Mouse (Mus musculus): Measurements from ENCODE around the gene Desi2. TPM values are rescaled to one million over a fixed set of nuclear protein-coding genes. Genes with fewer than 3 reads are reported as not detected.
"Not testable (repeated sequence)": the region's sequence is repeated elsewhere in the genome, so short reads cannot be mapped to it uniquely, and the experiment has no call there.

Gene Desi2
- total RNA-seq (2017) = 7.3 to 11.8 TPM (median 8.0 TPM) in 3 replicates

DNA sequence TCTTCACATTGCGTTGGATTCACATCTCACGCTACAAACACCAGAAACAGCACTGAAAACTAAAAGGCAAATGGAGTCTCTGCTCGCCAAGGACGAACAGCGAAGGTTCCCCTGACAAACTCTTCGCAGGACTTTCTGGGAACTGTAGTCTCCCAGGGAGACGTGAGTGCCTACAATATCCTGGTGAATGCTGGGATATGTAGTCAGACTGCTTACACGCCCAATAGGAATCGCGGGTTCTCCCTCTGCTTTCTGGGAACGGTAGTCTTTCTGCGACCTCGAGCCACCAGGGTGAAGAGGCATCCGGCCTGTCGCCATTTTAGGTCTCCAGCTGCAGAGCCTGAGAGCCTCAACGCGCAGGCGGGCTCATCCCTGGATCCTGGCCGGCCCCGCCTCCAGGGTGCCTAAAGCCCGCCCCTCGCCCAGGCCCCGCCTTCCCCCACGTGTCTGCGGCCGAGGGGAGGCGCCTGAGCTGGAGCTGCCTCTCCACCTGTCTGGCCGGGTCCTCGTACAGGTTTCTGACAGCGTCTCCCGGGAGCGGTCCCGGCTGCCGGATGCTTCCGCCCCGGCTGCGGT, at the start of gene Desi2:
Desi2 (plus strand) TSS at position 202 of the 576 bp plus-strand sequence.
- peak; percentile 98 for ATAC-seq (replicated peaks; ENCODE audit: insufficient number of reproducible peaks, low FRiP score, low TSS enrichment, poor library complexity, severe bottlenecking)

DNA sequence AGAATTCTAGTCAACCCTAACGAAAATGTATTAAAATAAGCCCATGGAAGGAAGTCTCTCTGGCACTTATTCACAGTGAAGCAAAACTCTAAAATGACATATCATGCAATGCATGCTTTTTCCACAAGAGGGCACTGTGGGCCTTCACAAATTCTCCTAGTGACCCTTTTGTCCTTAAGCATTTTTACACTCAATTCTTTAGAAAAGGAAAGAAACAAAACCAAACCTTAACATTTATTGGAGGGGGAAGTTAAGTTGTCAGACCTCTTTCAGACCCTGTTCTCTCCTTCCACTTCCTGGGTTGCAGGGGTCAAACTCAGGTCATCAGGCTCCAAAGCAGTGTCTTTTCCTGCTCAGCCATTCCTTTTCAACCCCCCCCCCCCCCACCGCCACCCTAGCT, 40.7 kb upstream of the Desi2 start:
- ATAC-seq (replicated peaks; ENCODE audit: insufficient number of reproducible peaks, low FRiP score, low TSS enrichment, poor library complexity, severe bottlenecking) = 0 out of 2 replicates have a peak, but pooled peaks have one; percentile 64

DNA sequence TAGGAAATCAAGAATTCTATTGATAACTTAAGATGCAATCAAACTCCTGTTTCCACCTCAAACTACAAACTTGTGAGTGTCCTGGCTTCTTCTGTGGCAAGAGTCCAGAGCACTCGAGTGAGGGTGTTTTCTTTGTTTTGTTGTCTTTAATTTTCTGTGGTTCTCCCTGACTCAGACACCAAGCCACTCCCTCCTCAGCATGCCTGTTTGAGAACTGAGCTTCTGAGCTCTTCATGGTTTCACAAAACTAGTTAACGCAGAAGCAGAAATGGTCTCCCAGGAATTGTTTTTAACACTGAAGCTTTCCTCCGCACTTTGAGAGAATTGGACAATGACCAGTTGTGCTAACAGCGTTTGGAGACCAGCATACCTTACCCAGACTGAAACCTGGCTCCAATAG, 40.3 kb upstream of the Desi2 start:
- not testable (repeated sequence) for ATAC-seq (replicated peaks; ENCODE audit: insufficient number of reproducible peaks, low FRiP score, low TSS enrichment, poor library complexity, severe bottlenecking)

DNA sequence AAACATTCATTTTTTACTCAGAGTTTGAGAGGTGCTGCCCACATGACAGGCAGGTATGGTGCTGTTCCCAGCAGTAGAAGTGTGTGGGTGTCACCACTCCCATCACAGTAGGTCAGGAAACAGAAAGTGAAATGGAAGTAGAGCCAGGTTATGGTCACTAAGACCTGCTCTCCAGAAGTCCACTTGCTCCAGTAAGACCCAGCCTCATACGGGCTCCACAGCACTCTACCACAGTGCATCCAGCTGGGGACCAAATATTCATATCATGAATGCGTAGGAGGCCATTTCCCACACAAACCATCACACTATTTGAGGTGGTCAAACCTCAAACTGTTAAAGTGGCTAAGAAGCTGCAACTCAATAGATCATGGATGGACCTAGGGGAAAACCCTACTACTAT, 5.0 kb upstream of the Desi2 start:
- no peak for ATAC-seq (replicated peaks; ENCODE audit: insufficient number of reproducible peaks, low FRiP score, low TSS enrichment, poor library complexity, severe bottlenecking)

DNA sequence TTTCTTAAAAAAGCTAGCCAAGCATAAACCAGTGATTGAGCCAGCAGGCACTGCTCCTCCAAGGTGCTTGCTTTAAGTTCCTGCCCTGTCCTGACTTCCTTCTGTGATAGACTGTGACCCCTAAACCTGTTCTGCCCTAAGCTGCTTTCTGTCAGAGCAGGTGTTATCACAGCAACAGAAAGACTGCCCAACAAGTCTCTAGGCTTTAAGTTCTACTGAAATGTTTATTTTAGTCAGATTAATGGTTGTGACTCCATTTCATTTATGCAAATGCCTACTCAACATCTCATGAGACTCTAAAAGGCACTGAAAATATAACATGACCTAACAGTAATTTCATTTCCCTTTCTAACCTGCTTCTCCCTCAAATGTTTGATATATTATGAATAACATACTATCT, 1.6 kb upstream of the Desi2 start:
- ATAC-seq (replicated peaks; ENCODE audit: insufficient number of reproducible peaks, low FRiP score, low TSS enrichment, poor library complexity, severe bottlenecking) = no peak

DNA sequence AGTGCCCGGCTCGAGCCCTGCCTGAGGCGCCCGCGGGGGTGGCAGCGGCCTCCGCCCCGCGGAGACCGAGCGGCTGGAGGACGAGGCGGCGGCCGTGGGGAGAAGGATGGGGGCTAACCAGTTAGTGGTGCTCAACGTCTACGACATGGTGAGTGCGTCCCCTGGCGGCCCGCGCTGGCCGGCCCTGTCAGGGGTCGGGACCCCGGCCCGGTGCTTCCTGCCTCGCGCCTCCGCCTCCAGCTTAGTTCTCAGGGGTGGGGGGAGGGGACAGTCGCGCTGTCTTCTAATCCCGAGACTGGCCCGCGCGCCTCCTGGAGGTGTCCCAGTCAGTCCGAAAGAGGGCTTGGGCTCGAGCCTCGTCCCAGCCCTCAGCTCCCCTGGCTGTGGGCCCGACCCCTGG, 593 bp downstream of the Desi2 start:
- 0 out of 2 replicates have a peak, but pooled peaks have one; percentile 4 for ATAC-seq (replicated peaks; ENCODE audit: insufficient number of reproducible peaks, low FRiP score, low TSS enrichment, poor library complexity, severe bottlenecking)

DNA sequence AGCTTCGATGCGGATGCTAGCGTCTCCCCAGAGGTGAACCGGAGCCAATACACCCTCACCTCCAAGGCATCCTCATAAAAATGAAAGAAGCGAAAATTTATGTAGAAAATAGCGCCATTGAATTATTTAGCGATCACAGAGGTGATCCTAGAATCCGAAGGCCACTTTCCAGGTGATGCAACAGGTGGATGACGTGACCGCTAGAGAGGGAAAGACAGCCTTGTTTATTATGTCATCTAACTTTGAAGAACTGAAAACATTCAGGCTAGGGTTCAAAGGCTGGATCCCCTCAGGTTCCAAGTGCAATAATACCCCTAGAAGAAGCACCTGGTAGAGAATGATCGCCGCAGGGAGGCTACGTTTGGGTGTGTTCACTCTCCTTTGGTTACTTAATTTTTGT, 1.2 kb downstream of the Desi2 start:
- ATAC-seq (replicated peaks; ENCODE audit: insufficient number of reproducible peaks, low FRiP score, low TSS enrichment, poor library complexity, severe bottlenecking) = no peak

DNA sequence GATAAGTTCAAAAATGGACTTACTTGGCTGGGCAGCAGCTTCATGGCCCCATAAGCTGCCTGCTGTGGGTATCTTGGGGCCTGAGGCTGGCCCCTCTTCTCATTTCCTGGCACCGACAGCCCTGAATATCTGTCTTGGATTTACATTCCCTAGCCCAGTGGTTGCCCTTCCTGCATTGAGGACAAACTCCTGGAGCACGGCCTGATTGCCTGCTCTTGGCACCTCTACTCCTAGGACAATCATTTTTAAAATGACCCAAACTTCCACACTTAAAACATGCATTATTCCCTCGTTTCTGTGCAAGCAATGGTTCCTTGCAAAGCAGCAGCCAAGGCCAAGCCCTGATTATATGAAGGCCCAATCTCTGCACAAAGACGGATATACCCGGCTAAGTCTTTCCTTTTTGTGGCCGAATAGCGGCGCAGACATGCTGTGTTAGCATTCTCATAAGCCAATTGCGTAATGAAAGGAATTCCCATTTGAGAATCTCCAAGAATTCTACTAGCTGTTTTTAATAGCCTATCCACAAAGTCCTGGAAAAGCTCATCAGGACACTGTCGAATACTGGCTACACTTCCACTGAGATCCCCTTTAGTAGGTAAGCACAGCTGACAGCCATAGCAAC, 18.6 kb downstream of the Desi2 start:
- ATAC-seq (replicated peaks; ENCODE audit: insufficient number of reproducible peaks, low FRiP score, low TSS enrichment, poor library complexity, severe bottlenecking) = no peak

DNA sequence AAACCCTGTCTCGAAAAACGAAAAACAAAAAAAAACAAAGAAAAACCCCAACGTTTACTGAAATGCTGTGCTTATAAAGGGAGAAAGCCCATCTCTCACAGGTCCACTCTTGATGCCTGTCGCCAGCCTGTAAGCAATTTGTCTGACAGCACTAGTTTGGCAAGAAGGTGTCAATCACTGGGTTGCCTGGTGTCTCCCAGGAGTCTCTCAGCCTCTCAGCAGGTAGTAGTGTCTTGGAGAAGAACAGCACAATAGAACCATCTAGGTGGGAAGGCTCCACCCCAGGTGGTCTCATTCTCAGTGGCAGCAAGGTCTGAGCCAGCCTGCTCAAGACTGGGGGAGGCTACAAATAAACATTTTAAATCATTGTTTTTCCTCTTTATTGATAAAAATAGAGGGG, 20.6 kb downstream of the Desi2 start:
- not testable (repeated sequence) for ATAC-seq (replicated peaks; ENCODE audit: insufficient number of reproducible peaks, low FRiP score, low TSS enrichment, poor library complexity, severe bottlenecking)

DNA sequence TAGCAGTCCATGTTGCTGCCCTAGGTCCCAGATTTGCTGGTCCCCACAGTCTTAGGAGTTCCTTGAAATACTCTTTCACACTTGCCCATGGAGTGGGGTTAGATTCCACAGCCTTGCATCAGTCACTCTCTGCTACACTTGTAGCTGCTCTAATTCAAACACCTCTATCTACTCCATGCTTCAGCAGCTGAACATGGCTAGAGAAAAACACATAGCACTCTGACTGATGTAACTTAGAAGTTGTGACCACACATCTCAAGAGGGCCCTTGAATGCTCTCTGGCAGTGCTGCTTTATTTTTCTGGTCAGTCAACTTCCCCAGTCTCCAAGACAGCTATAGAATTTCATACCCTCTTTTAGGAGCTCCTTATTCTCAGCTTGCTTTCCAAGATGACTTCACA, 22.7 kb downstream of the Desi2 start:
- no peak for ATAC-seq (replicated peaks; ENCODE audit: insufficient number of reproducible peaks, low FRiP score, low TSS enrichment, poor library complexity, severe bottlenecking)

DNA sequence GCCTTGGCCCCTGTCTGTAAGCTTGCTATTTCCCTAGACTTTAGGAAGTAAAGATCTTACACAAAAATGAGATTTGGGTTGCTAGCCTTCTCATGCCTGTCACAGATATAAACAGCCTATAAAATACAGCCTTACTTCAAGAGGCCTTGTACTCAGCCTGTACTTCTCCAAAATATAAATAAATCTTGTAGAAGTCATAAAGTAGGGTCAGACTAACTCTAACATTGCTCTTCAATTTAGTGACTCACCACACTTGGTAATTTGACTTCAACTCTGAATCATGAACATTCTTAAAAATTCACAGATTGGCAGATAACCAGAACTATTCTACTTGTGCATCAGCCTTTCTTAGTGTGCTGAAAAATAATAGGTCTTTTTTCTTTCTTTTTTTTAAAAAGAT, 29.9 kb downstream of the Desi2 start:
- ATAC-seq (replicated peaks; ENCODE audit: insufficient number of reproducible peaks, low FRiP score, low TSS enrichment, poor library complexity, severe bottlenecking) = no peak

DNA sequence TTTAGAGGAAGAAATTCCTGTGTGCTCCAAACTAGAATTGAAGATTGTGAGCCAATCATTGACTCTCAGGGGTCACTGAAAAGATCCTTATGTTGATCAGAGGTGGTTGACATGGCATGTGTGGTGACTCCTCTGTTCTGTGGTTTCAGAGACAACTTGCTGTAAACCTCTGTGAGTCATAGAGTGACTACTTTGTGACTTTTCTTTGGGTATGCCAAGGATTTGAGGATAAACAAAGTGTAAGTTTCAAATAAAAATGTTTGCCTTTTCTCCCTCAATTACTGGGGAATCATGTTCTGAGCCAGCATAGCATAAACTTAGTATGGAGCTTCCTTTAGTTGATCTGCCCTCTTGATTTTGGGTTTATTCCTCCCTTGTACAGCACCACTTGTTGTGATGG, 31.1 kb downstream of the Desi2 start:
- ATAC-seq (replicated peaks; ENCODE audit: insufficient number of reproducible peaks, low FRiP score, low TSS enrichment, poor library complexity, severe bottlenecking) = no peak

DNA sequence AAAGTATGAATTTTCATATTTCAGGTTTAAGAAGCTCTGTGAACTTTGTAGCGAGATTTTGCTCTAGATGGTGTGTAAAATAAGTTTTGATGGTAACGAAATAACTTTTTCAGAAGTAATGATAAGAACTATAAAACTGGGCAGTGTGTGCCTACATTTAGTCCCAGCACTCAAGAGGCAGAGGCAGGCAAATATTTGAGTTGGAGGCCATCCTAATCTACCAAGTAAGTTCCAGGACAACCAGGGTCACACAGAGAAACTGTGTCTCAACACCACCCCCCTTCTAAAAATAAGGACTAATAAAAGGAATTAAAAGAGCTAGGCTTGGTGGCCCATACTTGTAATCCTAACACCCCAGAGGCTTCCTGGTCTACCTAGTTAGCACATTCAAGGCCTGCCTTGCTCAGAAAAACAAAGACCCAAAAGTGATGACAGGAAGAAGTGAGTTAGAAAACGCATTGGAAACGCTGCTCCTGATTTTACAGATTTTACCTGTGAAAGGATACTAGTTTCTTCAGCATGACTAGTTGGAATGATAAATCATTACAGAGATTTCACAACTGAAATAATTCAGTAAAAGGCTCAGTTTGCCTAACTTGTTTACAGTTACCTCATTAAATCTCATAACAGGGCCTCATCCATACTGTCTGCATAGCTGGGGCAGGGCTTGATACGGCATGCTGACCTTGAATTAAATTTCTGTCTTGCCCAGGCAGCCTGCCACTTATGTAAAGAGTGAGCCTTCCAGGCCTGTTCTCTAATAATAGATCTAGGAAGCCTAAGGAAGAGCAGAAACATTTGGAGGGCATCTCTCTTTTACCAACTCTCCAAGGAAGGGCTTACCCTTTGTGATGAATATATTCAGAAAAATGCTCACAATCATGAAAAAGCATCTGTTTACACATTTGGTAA, 32.2 kb downstream of the Desi2 start:
- no peak for ATAC-seq (replicated peaks; ENCODE audit: insufficient number of reproducible peaks, low FRiP score, low TSS enrichment, poor library complexity, severe bottlenecking)

DNA sequence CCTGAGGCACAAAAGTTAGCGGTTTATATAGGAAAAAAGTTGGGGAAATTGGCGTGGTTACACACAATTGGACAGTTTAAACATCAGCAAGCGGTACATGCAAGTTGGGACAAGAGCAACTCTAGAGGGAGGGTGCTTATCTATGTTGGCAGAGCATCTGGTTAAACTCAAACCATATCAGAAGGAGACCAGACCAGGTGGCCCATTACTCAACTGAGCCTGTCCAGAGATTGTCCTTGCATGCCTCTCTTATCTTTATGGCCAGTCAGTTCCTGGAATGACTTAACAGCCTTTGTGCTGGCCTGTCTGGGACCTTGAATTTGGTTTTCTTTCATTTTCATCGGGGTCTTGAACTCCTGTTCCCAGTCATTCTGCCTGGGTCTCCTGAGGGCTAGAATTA, 41.7 kb downstream of the Desi2 start:
- not testable (repeated sequence) for ATAC-seq (replicated peaks; ENCODE audit: insufficient number of reproducible peaks, low FRiP score, low TSS enrichment, poor library complexity, severe bottlenecking)

DNA sequence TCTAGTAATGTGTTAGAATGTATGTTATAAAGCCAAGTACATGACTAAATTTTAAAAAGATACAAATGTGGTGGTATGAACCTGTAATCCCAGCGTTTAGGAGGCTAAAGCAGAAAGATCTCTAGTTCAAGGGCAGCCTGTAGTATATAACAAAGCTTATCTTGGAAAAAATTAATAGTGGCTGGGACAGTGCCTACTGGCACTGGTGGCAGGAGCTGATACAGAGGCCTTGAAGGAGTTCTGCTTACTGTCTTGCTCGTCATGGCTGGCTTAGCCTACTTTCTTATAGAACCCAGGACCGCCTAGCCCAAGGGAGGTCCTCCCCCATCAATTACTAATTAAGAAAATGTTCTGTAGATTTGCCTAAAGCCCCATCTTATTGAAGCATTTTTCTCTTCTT, 46.9 kb downstream of the Desi2 start:
- no peak for ATAC-seq (replicated peaks; ENCODE audit: insufficient number of reproducible peaks, low FRiP score, low TSS enrichment, poor library complexity, severe bottlenecking)

DNA sequence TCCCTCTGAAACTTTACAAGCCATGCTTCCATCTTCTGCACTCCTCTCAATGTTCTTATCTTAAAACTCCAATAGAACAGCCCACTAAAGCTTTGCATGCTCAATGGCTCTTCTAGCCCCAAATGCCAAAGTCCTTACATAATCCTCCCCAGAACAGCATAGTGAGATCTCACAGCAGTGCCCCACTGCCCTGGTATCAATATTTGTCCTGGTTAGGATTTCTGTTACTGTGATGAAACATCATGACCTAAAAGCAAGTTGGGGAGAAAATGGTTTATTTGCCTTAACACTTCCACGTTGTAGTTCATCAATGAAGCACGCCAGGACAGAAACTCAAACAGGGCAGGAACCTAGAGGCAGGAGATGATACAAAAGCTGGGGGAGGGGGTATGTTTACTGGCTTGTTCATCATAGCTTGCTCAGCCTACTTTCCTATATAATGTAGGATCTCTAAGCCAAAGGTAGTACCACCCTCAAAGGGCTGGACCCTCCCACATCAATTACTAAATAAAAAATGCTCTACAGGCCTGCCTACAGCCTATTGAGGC, 48.8 kb downstream of the Desi2 start:
- no peak for ATAC-seq (replicated peaks; ENCODE audit: insufficient number of reproducible peaks, low FRiP score, low TSS enrichment, poor library complexity, severe bottlenecking)

DNA sequence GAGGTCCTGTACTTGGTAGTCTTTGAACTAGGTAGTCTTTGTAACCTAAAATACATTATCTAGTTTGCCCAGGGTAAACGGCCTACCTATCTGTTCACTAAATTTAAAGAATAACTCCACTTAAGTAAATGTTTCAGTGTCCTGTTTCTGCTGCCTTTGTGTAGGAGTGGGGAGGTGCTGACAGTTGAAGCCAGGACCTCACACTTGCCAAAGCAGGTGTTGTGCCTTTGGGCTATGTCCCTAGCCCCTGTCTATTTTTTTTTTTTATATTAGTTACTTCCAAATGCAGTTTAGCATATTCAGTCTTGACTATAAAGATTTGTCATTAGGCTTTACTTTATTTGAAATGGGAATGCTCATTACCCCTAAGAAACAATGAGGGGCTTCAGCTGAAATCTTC, 51.5 kb downstream of the Desi2 start:
- no peak for ATAC-seq (replicated peaks; ENCODE audit: insufficient number of reproducible peaks, low FRiP score, low TSS enrichment, poor library complexity, severe bottlenecking)

DNA sequence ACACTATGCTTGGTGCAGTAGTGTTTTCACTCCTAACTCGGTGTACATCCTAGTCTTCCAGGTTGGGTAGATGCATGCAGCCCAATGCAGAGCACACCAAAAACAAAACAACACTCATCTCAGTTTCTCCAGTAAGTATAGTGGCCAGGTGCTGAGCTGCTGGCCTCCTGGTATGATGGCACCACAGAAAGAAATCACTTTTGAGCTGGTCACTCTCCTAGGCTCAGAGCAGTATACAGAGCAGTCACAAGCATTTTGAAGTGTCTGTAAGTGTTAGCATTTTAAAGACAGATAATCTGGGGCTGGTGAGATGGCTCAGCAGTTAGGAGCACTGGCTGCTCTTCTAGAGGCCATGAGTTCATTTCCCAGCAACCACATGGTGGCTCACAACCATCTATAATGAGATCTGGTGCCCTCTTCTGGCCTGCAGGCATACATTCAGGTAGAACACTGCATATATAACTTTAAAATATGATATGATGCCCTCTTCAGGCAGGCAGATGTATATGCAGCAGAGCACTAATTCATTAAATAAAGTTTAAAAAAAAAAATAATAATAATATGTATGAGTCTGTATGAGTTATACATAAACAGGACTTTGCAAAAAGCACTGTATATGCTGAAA, 54.8 kb downstream of the Desi2 start:
- ATAC-seq (replicated peaks; ENCODE audit: insufficient number of reproducible peaks, low FRiP score, low TSS enrichment, poor library complexity, severe bottlenecking) = peak; percentile 70; the same call in 1 of the 2 replicates

Data from monocyte, adult 5-6 weeks (primary cell).